ENCODE assay signal across 34 mouse cellular contexts in genomic region chr14:82112851-82113250, GRCm38 (mm10).
"Had no signal": no experiment of that assay in that cellular context is flagged by ENCODE, and none has a peak within 500 bp of the region (broad histone marks: within the 10 kb centered on the region; RNA-seq: fewer than 3 reads in every experiment).

No protein-coding gene starts in this region.

- H3K4me1 ChIP-seq: heart, embryonic 10.5 days; heart, embryonic 13.5 days; heart, embryonic 15.5 days; hindbrain, embryonic 10.5 days; hindbrain, embryonic 12.5 days; hindbrain, embryonic 13.5 days; hindbrain, embryonic 15.5 days; intestine, embryonic 15.5 days; kidney, embryonic 15.5 days had no signal

- H3K27me3 ChIP-seq: heart, embryonic 13.5 days; heart, embryonic 15.5 days; hindbrain, embryonic 12.5 days; hindbrain, embryonic 13.5 days; hindbrain, embryonic 15.5 days; intestine, embryonic 15.5 days; kidney, embryonic 15.5 days had no signal

- H3K9me3 ChIP-seq: heart, embryonic 10.5 days; heart, embryonic 15.5 days; hindbrain, embryonic 10.5 days; hindbrain, embryonic 12.5 days; hindbrain, embryonic 13.5 days; hindbrain, embryonic 15.5 days; intestine, embryonic 15.5 days; kidney, embryonic 15.5 days had no signal

- H3K9ac ChIP-seq: heart, embryonic 13.5 days; heart, embryonic 15.5 days; hindbrain, embryonic 12.5 days; hindbrain, embryonic 13.5 days; hindbrain, embryonic 14.5 days; hindbrain, embryonic 15.5 days; intestine, embryonic 15.5 days; kidney, embryonic 15.5 days had no signal

- H3K27ac ChIP-seq: heart, embryonic 10.5 days; heart, embryonic 13.5 days; heart, embryonic 15.5 days; hindbrain, embryonic 10.5 days; hindbrain, embryonic 12.5 days; hindbrain, embryonic 13.5 days; hindbrain, embryonic 14.5 days; hindbrain, embryonic 15.5 days; hindbrain, postnatal 0 days; intestine, embryonic 15.5 days; kidney, embryonic 15.5 days; kidney, postnatal 0 days; layer of hippocampus, adult 2 months had no signal

- DNase-seq: heart, postnatal 10 days; heart, postnatal 14 days; heart, postnatal 36 days; heart, postnatal 4 days; kidney, adult 11 months; kidney, adult 18-20 months; kidney, adult 2 months; kidney, adult 8-10 months; kidney, adult 9 months; kidney, postnatal 10 days; kidney, postnatal 14 days; kidney, postnatal 25 days; kidney, postnatal 36 days; kidney, postnatal 4 days; layer of hippocampus, adult 9-11 months; layer of hippocampus, postnatal 36 days had no signal

- H3K36me3 ChIP-seq: heart, embryonic 10.5 days; heart, embryonic 13.5 days; heart, embryonic 15.5 days; hindbrain, embryonic 10.5 days; hindbrain, embryonic 12.5 days; hindbrain, embryonic 13.5 days; hindbrain, embryonic 15.5 days; intestine, embryonic 15.5 days; kidney, embryonic 15.5 days had no signal

- ATAC-seq: hindbrain, embryonic 16.5 days; hindbrain, postnatal 0 days; inflammation-experienced regulatory T-cells, adult 6 months; intestine, embryonic 15.5 days; intestine, embryonic 16.5 days; intestine, postnatal 0 days had no signal

- H3K4me2 ChIP-seq: heart, embryonic 11.5 days; heart, embryonic 13.5 days; heart, embryonic 15.5 days; hindbrain, embryonic 12.5 days; hindbrain, embryonic 13.5 days; hindbrain, embryonic 14.5 days; hindbrain, embryonic 15.5 days; intestine, embryonic 15.5 days; kidney, embryonic 15.5 days had no signal

- H3K4me3 ChIP-seq: heart, embryonic 10.5 days; heart, embryonic 13.5 days; heart, embryonic 15.5 days; hindbrain, embryonic 10.5 days; hindbrain, embryonic 12.5 days; hindbrain, embryonic 13.5 days; hindbrain, embryonic 15.5 days; intestine, embryonic 15.5 days; kidney, embryonic 15.5 days; layer of hippocampus, adult 2 months had no signal
